Mouse (Mus musculus): ENCODE results near the gene Mak.
A peak's percentile ranks its signal among the peaks of the same experiment; 100 is the strongest.

The Mak gene

GRCm38 (mm10) chr13:41071617-41072016 lies 7.9 kb downstream of the Mak start:
- no peak for DNase-seq (ENCODE audit: low spot score in 2 of 2)

GRCm38 (mm10) chr13:41067618-41068017 lies 11.9 kb downstream of the Mak start:
- DNase-seq (ENCODE audit: low spot score in 2 of 2) = no peak

GRCm38 (mm10) chr13:41051965-41052364 lies 27.5 kb downstream of the Mak start:
- no peak for DNase-seq (ENCODE audit: low spot score in 2 of 2)

GRCm38 (mm10) chr13:41047280-41047679 lies 32.2 kb downstream of the Mak start:
- DNase-seq (ENCODE audit: low spot score in 2 of 2) = no peak

GRCm38 (mm10) chr13:41045901-41046300 lies 33.6 kb downstream of the Mak start:
- DNase-seq (ENCODE audit: low spot score in 2 of 2) = no peak

- no peak for DNase-seq (ENCODE audit: low spot score in 2 of 2)
These were observed 37.0 kb downstream of the Mak start for GRCm38 (mm10) chr13:41042511-41042910.

- no peak for DNase-seq (ENCODE audit: low spot score in 2 of 2)
These were observed 49.4 kb downstream of the Mak start for GRCm38 (mm10) chr13:41030098-41030497.

- DNase-seq (ENCODE audit: low spot score in 2 of 2) = no peak
These were observed 57.4 kb downstream of the Mak start for GRCm38 (mm10) chr13:41022099-41022498.

- no peak for DNase-seq (ENCODE audit: low spot score in 2 of 2)
These were observed 57.9 kb downstream of the Mak start for GRCm38 (mm10) chr13:41021607-41022006.

GRCm38 (mm10) chr13:41020494-41020893 lies 59.0 kb downstream of the Mak start:
- DNase-seq (ENCODE audit: low spot score in 2 of 2) = peak; percentile 57 to 71

GRCm38 (mm10) chr13:41018756-41019591 lies 60.5 kb downstream of the Mak start:
- peak; percentile 56 to 72 for DNase-seq (ENCODE audit: low spot score in 2 of 2)

GRCm38 (mm10) chr13:41018236-41018635 lies 61.3 kb downstream of the Mak start:
- DNase-seq (ENCODE audit: low spot score in 2 of 2) = peak; percentile 22 to 67

- peak in 1 of 2 experiments; percentile 59 for DNase-seq (ENCODE audit: low spot score in 2 of 2)
These were observed 61.7 kb downstream of the Mak start for GRCm38 (mm10) chr13:41017832-41018231.

GRCm38 (mm10) chr13:41016797-41017405 lies 62.6 kb downstream of the Mak start:
- DNase-seq (ENCODE audit: low spot score in 2 of 2) = peak; percentile 38 to 72

GRCm38 (mm10) chr13:41015829-41016634 lies 63.5 kb downstream of the Mak start, which contains the start of gene Tmem14c:
Gene Tmem14c (plus strand): TSS chr13:41016292.
- DNase-seq (ENCODE audit: low spot score in 2 of 2) = peak; percentile 97 to 98

- DNase-seq (ENCODE audit: low spot score in 2 of 2) = no peak
These were observed 70.6 kb downstream of the Mak start for GRCm38 (mm10) chr13:41008946-41009345.

- no peak for DNase-seq (ENCODE audit: low spot score in 2 of 2)
These were observed 71.2 kb downstream of the Mak start for GRCm38 (mm10) chr13:41008271-41008670.

- no peak for DNase-seq (ENCODE audit: low spot score in 2 of 2)
These were observed 73.3 kb downstream of the Mak start for GRCm38 (mm10) chr13:41006244-41006643.

GRCm38 (mm10) chr13:41002001-41002400 lies 77.5 kb downstream of the Mak start:
- no peak for DNase-seq (ENCODE audit: low spot score in 2 of 2)

- DNase-seq (ENCODE audit: low spot score in 2 of 2) = peak; percentile 87 to 95
These were observed 78.4 kb downstream of the Mak start, which contains the start of gene Pak1ip1 for GRCm38 (mm10) chr13:41000926-41001639. Gene Pak1ip1 (plus strand): TSS chr13:41001023.

GRCm38 (mm10) chr13:41000140-41000925 lies 79.2 kb downstream of the Mak start:
- DNase-seq (ENCODE audit: low spot score in 2 of 2) = peak; percentile 22 to 69

Measured in spleen, postnatal 4 days (tissue).